Mouse (Mus musculus) cerebral cortex, adult 2 months (tissue): ENCODE data around the gene Zc3hav1.

ENCODE experiments used
- WGBS: fragments of 180-500 bp; shearing (Covaris S2); methylation state at CpG from one replicate; pipeline ENCODE4 v1.1.7; 2018; 5-methylcytosine and 5-hydroxymethylcytosine counted together

The Zc3hav1 gene

GRCm38 (mm10) chr6:38292871-38293646 lies 61.3 kb downstream of the Zc3hav1 start:
- WGBS, result 71% methylated on average over 11 of the region's 11 CpGs

- WGBS, result 94% methylated on average over 19 of the region's 19 CpGs
Measured at GRCm38 (mm10) chr6:38284422-38284821, 70.0 kb downstream of the Zc3hav1 start.

- 64% methylated on average over 7 of the region's 7 CpGs for WGBS
Measured at GRCm38 (mm10) chr6:38264466-38264865, 89.9 kb downstream of the Zc3hav1 start.

- 58% methylated on average over 5 of the region's 5 CpGs for WGBS
Measured at GRCm38 (mm10) chr6:38263393-38264159, 90.8 kb downstream of the Zc3hav1 start.

GRCm38 (mm10) chr6:38261877-38262276 lies 92.5 kb downstream of the Zc3hav1 start:
- WGBS, result 74% methylated on average over 4 of the region's 4 CpGs

DNA sequence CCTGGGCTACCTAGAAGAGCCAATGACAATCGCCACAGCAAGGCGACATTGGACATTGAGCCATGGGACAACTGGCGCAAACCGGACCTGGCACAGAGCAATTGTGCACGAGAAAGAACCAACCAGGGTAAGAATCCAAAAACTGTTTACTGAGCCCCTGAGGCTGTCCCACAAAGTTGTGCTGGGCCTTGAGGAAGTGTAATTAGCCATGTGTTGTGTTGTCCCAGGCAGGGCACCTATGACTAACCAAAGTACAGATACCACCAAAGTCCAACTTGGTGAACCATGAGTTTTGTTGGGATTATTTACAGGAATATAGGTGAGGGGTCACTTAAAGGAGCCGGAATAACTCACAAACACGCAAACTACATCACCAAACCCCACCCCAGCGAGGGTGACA lies 96.9 kb downstream of the Zc3hav1 start:
- 96% methylated on average over 8 of the region's 8 CpGs for WGBS

- 86% methylated on average over 4 of the region's 4 CpGs for WGBS
Measured at GRCm38 (mm10) chr6:38256793-38257192, 97.6 kb downstream of the Zc3hav1 start.

GRCm38 (mm10) chr6:38255794-38256193 lies 98.6 kb downstream of the Zc3hav1 start:
- WGBS, result 46% methylated on average over 2 of the region's 2 CpGs
